Mouse (Mus musculus) brown adipose tissue, adult 24 weeks (tissue): Measurements from ENCODE around the gene Aar2. TPM values are rescaled to one million over a fixed set of nuclear protein-coding genes. Genes with fewer than 3 reads are reported as not detected.

Experiments
- polyA plus RNA-seq: library from polyadenylated mRNA; stranded (reverse); fragments of >200 nt; gene quantifications from 2 replicates; pipeline ENCODE4 v1.2.4, GENCODE M21; 2012; ENCODE audit not compliant: missing spikeins, insufficient read depth, insufficient read length

Aar2 gene
- polyA plus RNA-seq, 1 experiment, result 9.2 TPM

Other genes with a start within 250 kb of the Aar2 start
- 1.5 and 2.0 TPM in 2 replicates for gene Cnbd2, start 235.3 kb upstream of the Aar2 start, polyA plus RNA-seq
- gene Scand1, start 234.9 kb upstream of the Aar2 start, polyA plus RNA-seq, result 42.6 and 48.3 TPM in 2 replicates
- 23.3 and 29.1 TPM in 2 replicates for gene Epb41l1, start 126.7 kb upstream of the Aar2 start, polyA plus RNA-seq
- 27.5 and 39.8 TPM in 2 replicates for gene Dlgap4, start 66.1 kb downstream of the Aar2 start, polyA plus RNA-seq
- gene Myl9, start 227.8 kb downstream of the Aar2 start, polyA plus RNA-seq, result 35.0 and 37.1 TPM in 2 replicates